9 mouse cellular contexts compared by ENCODE assay signal in genomic region chr6:136940188-136940960, GRCm38 (mm10). TPM values are rescaled to one million over a fixed set of nuclear protein-coding genes. Genes with fewer than 3 reads are reported as not detected.
DNase-seq lines count a peak whose midpoint lies in the region; TF ChIP-seq lines count a peak whose summit lies in the region.
"Had no signal": no experiment of that assay in that cellular context is flagged by ENCODE, and none has a peak within 500 bp of the region (broad histone marks: within the 10 kb centered on the region; RNA-seq: fewer than 3 reads in every experiment).

No protein-coding gene starts in this region.

- DNase-seq in layer of hippocampus, adult 2 months (ENCODE audit: low spot score in 2 of 2): no peak
- DNase-seq in layer of hippocampus, postnatal 14 days (ENCODE audit: low spot score in 2 of 2): no peak
- peak; percentile 41 for DNase-seq in brain, adult 2 months (ENCODE audit: low read depth, low spot score)
- DNase-seq in limb, embryonic 10.5 days (ENCODE audit: low spot score): no peak
- DNase-seq in frontal cortex, postnatal 14 days (ENCODE audit: low spot score in 2 of 2): no peak
- DNase-seq in midbrain, embryonic 10.5 days (ENCODE audit: low spot score): no peak
- DNase-seq in cerebellum, adult 8-10 months: no peak

- no peak for TF ChIP-seq POLR2A in small intestine, adult 2 months (IDR thresholded peaks at IDR 0.05; ENCODE audit: low read depth, low read length)

- peaks cover 43% of the 10 kb centered on the region for H3K4me1 ChIP-seq in limb, embryonic 10.5 days
- no peaks in the 10 kb centered on the region for H3K4me1 ChIP-seq in small intestine, adult 2 months (ENCODE audit: control insufficient read depth, insufficient read depth, insufficient read length, low read length)
- peaks cover 5% of the 10 kb centered on the region; the same call in 1 of the 2 replicates for H3K4me1 ChIP-seq in midbrain, embryonic 10.5 days

- 0 out of 2 replicates have a peak, but pooled peaks have one; percentile 13 for TF ChIP-seq CTCF in layer of hippocampus, adult 2 months (conservative IDR thresholded peaks at IDR 0.05)
- TF ChIP-seq CTCF in small intestine, adult 2 months (IDR thresholded peaks at IDR 0.05; ENCODE audit: extremely low read depth, insufficient read length, insufficient replicate concordance, low read depth, low read length): no peak

- peak overlapping the region; percentile 78 for H3K27ac ChIP-seq in layer of hippocampus, adult 2 months
- peak overlapping the region; percentile 81 for H3K27ac ChIP-seq in limb, embryonic 10.5 days
- H3K27ac ChIP-seq in small intestine, adult 2 months (ENCODE audit: insufficient read depth, low read depth, low read length): peak overlapping the region; percentile 74
- H3K27ac ChIP-seq in midbrain, embryonic 10.5 days (replicated peaks): no peak overlapping the region

- no peaks in the 10 kb centered on the region for H3K9me3 ChIP-seq in limb, embryonic 10.5 days (replicated peaks)
- H3K9me3 ChIP-seq in midbrain, embryonic 10.5 days (replicated peaks): no peaks in the 10 kb centered on the region

- H3K27me3 ChIP-seq in limb, embryonic 10.5 days (ENCODE audit: low read depth, poor library complexity, severe bottlenecking): no peaks in the 10 kb centered on the region
- H3K27me3 ChIP-seq in small intestine, adult 2 months (ENCODE audit: control insufficient read depth, insufficient read depth, low read length): no peaks in the 10 kb centered on the region
- no peaks in the 10 kb centered on the region for H3K27me3 ChIP-seq in midbrain, embryonic 10.5 days (ENCODE audit: low read depth, poor library complexity, severe bottlenecking)

- no peak overlapping the region; the same call in 1 of the 2 replicates for H3K4me3 ChIP-seq in layer of hippocampus, adult 2 months
- H3K4me3 ChIP-seq in limb, embryonic 10.5 days: no peak overlapping the region
- H3K4me3 ChIP-seq in small intestine, adult 2 months (ENCODE audit: low read depth, low read length): peak overlapping the region; percentile 65
- no peak overlapping the region for H3K4me3 ChIP-seq in midbrain, embryonic 10.5 days

- WGBS in limb, embryonic 10.5 days: 87% methylated on average over 11 of the region's 11 CpGs
- WGBS in small intestine, adult 2 months: 72% methylated on average over 11 of the region's 11 CpGs
- 83% methylated on average over 11 of the region's 11 CpGs for whole genome bisulfite sequencing in midbrain, embryonic 10.5 days

- H3K36me3 ChIP-seq in limb, embryonic 10.5 days: no peaks in the 10 kb centered on the region
- no peaks in the 10 kb centered on the region for H3K36me3 ChIP-seq in small intestine, adult 2 months (ENCODE audit: control insufficient read depth, insufficient read depth, low read length)
- H3K36me3 ChIP-seq in midbrain, embryonic 10.5 days: no peaks in the 10 kb centered on the region

RNA-seq across cellular contexts. Expression of gene Arhgdib, which starts 1.3 kb away (rescaled TPM):
- total RNA-seq in layer of hippocampus, adult 2 months (2021): 1 to 10 TPM; 8.5 to 9.4 TPM
- 10 to 100 TPM; 12.4 to 12.6 TPM for total RNA-seq in layer of hippocampus, postnatal 14 days (2021)
- polyA plus RNA-seq in limb, embryonic 10.5 days (2016; fragmentation: Nextera tagmentation; extraction: Ambion mirVana): 30.2 and 32.5 TPM in 2 replicates
- 11.2 and 22.6 TPM in 2 replicates for polyA plus RNA-seq in small intestine, adult 2 months (2012; rRNA removed)
- 25.0 and 26.0 TPM in 2 replicates for polyA plus RNA-seq in midbrain, embryonic 10.5 days (2016; fragmentation: Nextera tagmentation; extraction: Ambion mirVana)

RNA-seq across cellular contexts. Expression of gene Pde6h, which starts 16.7 kb away (rescaled TPM):
- total RNA-seq in layer of hippocampus, adult 2 months (2021): under 1 TPM; 0.44 to 0.61 TPM
- total RNA-seq in layer of hippocampus, postnatal 14 days (2021): 1 to 10 TPM; 1.2 to 1.8 TPM
- polyA plus RNA-seq in limb, embryonic 10.5 days (2016; fragmentation: Nextera tagmentation; extraction: Ambion mirVana): not detected in 2 replicates
- polyA plus RNA-seq in small intestine, adult 2 months (2012; rRNA removed): 0.04 TPM in 1 of 2 replicates, not detected in the other
- polyA plus RNA-seq in midbrain, embryonic 10.5 days (2016; fragmentation: Nextera tagmentation; extraction: Ambion mirVana): not detected in 2 replicates
- total RNA-seq: common myeloid progenitor, adult 5-6 weeks had no signal

RNA-seq across cellular contexts. Expression of gene Erp27, which starts 18.4 kb away (rescaled TPM):
- under 1 TPM; 0.26 to 0.52 TPM for total RNA-seq in layer of hippocampus, adult 2 months (2021)
- 1 to 10 TPM in 1 of 2 experiments, under 1 TPM in 1; 0.69 to 1.1 TPM for total RNA-seq in layer of hippocampus, postnatal 14 days (2021)
- polyA plus RNA-seq in limb, embryonic 10.5 days (2016; fragmentation: Nextera tagmentation; extraction: Ambion mirVana): 0.15 TPM in 1 of 2 replicates, not detected in the other
- 0.28 and 23.3 TPM in 2 replicates for polyA plus RNA-seq in small intestine, adult 2 months (2012; rRNA removed)
- polyA plus RNA-seq in midbrain, embryonic 10.5 days (2016; fragmentation: Nextera tagmentation; extraction: Ambion mirVana): not detected in 2 replicates
